Mouse (Mus musculus): ENCODE data around the gene Abracl. TPM values are rescaled to one million over a fixed set of nuclear protein-coding genes. Genes with fewer than 3 reads are reported as not detected.

Gene Abracl
- total and polyA plus RNA-seq, 3 experiments, result 13.9 to 27.0 (median 25.3) TPM

GRCm38 (mm10) chr10:18020443-18020842 is 2.6 kb downstream of the Abracl start:
- no peaks in the 10 kb centered on the region for H3K36me3 ChIP-seq (ENCODE audit: control insufficient read depth, insufficient read depth, low read length)
- no peak overlapping the region for H3K9ac ChIP-seq (ENCODE audit: low read depth, low read length)
- no peak for DNase-seq
- H3K4me3 ChIP-seq, result no peak overlapping the region
- no peak for TF ChIP-seq POLR2A (IDR thresholded peaks at IDR 0.05; ENCODE audit: insufficient read depth, low read depth, low read length)
- no peak for TF ChIP-seq EP300 (IDR thresholded peaks at IDR 0.05; ENCODE audit: insufficient read depth, low read depth, low read length)
- TF ChIP-seq CTCF (IDR thresholded peaks at IDR 0.05), result no peak
- H3K27me3 ChIP-seq (ENCODE audit: control insufficient read depth, insufficient read depth, low read length), result no peaks in the 10 kb centered on the region
- no peak overlapping the region for H3K27ac ChIP-seq
- intact Hi-C loops (cut with DNase I), result loop anchor here (5.0 to 10.0 kb wide), 2 partner anchors 73 to 286 kb away; partner anchors contain the start of gene Heca
- no peaks in the 10 kb centered on the region; the same call in 1 of the 2 replicates for H3K4me1 ChIP-seq (ENCODE audit: control insufficient read depth, insufficient read depth, low read length)
- H3K79me2 ChIP-seq (replicated peaks; ENCODE audit: control insufficient read depth, insufficient read depth, low read length), result 0 out of 2 replicates have a peak, but pooled peaks cover 1% of the 10 kb centered on the region
- WGBS, result 80% methylated on average over 7 of the region's 7 CpGs

- TF ChIP-seq EP300 (IDR thresholded peaks at IDR 0.05; ENCODE audit: insufficient read depth, low read depth, low read length) (no peak), POLR2A (IDR thresholded peaks at IDR 0.05; ENCODE audit: insufficient read depth, low read depth, low read length) (no peak), CTCF (IDR thresholded peaks at IDR 0.05) (no peak)
- DNase-seq, result no peak
- no peaks in the 10 kb centered on the region for H3K4me1 ChIP-seq (ENCODE audit: control insufficient read depth, insufficient read depth, low read length)
- no peak overlapping the region for H3K4me3 ChIP-seq
- no peaks in the 10 kb centered on the region for H3K27me3 ChIP-seq (ENCODE audit: control insufficient read depth, insufficient read depth, low read length)
- no peaks in the 10 kb centered on the region; the same call in 1 of the 2 replicates for H3K36me3 ChIP-seq (ENCODE audit: control insufficient read depth, insufficient read depth, low read length)
- no peak overlapping the region for H3K9ac ChIP-seq (ENCODE audit: low read depth, low read length)
- no peaks in the 10 kb centered on the region for H3K79me2 ChIP-seq (replicated peaks; ENCODE audit: control insufficient read depth, insufficient read depth, low read length)
- 91% methylated on average over 5 of the region's 5 CpGs for WGBS
- H3K27ac ChIP-seq, result no peak overlapping the region
- intact Hi-C loops (cut with DNase I), result no loop called here
Measured at GRCm38 (mm10) chr10:18011761-18012160, 11.3 kb downstream of the Abracl start.

GRCm38 (mm10) chr10:18009744-18010143 is 13.3 kb downstream of the Abracl start:
- H3K79me2 ChIP-seq (replicated peaks; ENCODE audit: control insufficient read depth, insufficient read depth, low read length), result no peaks in the 10 kb centered on the region
- intact Hi-C loops (cut with DNase I), result no loop called here
- no peak overlapping the region for H3K9ac ChIP-seq (ENCODE audit: low read depth, low read length)
- no peak overlapping the region for H3K27ac ChIP-seq
- DNase-seq, result no peak
- no peaks in the 10 kb centered on the region; the same call in 1 of the 2 replicates for H3K36me3 ChIP-seq (ENCODE audit: control insufficient read depth, insufficient read depth, low read length)
- H3K27me3 ChIP-seq (ENCODE audit: control insufficient read depth, insufficient read depth, low read length), result no peaks in the 10 kb centered on the region
- H3K4me1 ChIP-seq (ENCODE audit: control insufficient read depth, insufficient read depth, low read length), result no peaks in the 10 kb centered on the region
- no peak for TF ChIP-seq CTCF (IDR thresholded peaks at IDR 0.05)
- no peak for TF ChIP-seq EP300 (IDR thresholded peaks at IDR 0.05; ENCODE audit: insufficient read depth, low read depth, low read length)
- no peak for TF ChIP-seq POLR2A (IDR thresholded peaks at IDR 0.05; ENCODE audit: insufficient read depth, low read depth, low read length)
- H3K4me3 ChIP-seq, result no peak overlapping the region
- 83% methylated on average over 1 of the region's 1 CpGs for WGBS

GRCm38 (mm10) chr10:18008118-18008517 is 15.0 kb downstream of the Abracl start:
- Histone ChIP-seq H3K79me2 (replicated peaks; ENCODE audit: control insufficient read depth, insufficient read depth, low read length) (no peaks in the 10 kb centered on the region), H3K36me3 (ENCODE audit: control insufficient read depth, insufficient read depth, low read length) (no peaks in the 10 kb centered on the region), H3K27ac (no peak overlapping the region), H3K4me1 (ENCODE audit: control insufficient read depth, insufficient read depth, low read length) (no peaks in the 10 kb centered on the region), H3K9ac (ENCODE audit: low read depth, low read length) (no peak overlapping the region), H3K27me3 (ENCODE audit: control insufficient read depth, insufficient read depth, low read length) (no peaks in the 10 kb centered on the region), H3K4me3 (no peak overlapping the region)
- TF ChIP-seq EP300 (IDR thresholded peaks at IDR 0.05; ENCODE audit: insufficient read depth, low read depth, low read length) (no peak), POLR2A (IDR thresholded peaks at IDR 0.05; ENCODE audit: insufficient read depth, low read depth, low read length) (no peak), CTCF (IDR thresholded peaks at IDR 0.05) (no peak)
- intact Hi-C loops (cut with DNase I), result no loop called here
- no peak for DNase-seq

GRCm38 (mm10) chr10:18007243-18007642 is 15.8 kb downstream of the Abracl start:
- Histone ChIP-seq H3K79me2 (replicated peaks; ENCODE audit: control insufficient read depth, insufficient read depth, low read length) (no peaks in the 10 kb centered on the region), H3K9ac (ENCODE audit: low read depth, low read length) (no peak overlapping the region), H3K4me1 (ENCODE audit: control insufficient read depth, insufficient read depth, low read length) (no peaks in the 10 kb centered on the region), H3K27ac (peak overlapping the region; percentile 10; the same call in 1 of the 2 replicates), H3K27me3 (ENCODE audit: control insufficient read depth, insufficient read depth, low read length) (no peaks in the 10 kb centered on the region), H3K4me3 (no peak overlapping the region), H3K36me3 (ENCODE audit: control insufficient read depth, insufficient read depth, low read length) (no peaks in the 10 kb centered on the region)
- no peak for TF ChIP-seq CTCF (IDR thresholded peaks at IDR 0.05)
- no peak for TF ChIP-seq EP300 (IDR thresholded peaks at IDR 0.05; ENCODE audit: insufficient read depth, low read depth, low read length)
- TF ChIP-seq POLR2A (IDR thresholded peaks at IDR 0.05; ENCODE audit: insufficient read depth, low read depth, low read length), result no peak
- intact Hi-C loops (cut with DNase I), result no loop called here
- WGBS, result 89% methylated on average over 3 of the region's 3 CpGs
- no peak for DNase-seq

- Histone ChIP-seq H3K36me3 (ENCODE audit: control insufficient read depth, insufficient read depth, low read length) (no peaks in the 10 kb centered on the region), H3K4me1 (ENCODE audit: control insufficient read depth, insufficient read depth, low read length) (no peaks in the 10 kb centered on the region), H3K79me2 (replicated peaks; ENCODE audit: control insufficient read depth, insufficient read depth, low read length) (no peaks in the 10 kb centered on the region), H3K27me3 (ENCODE audit: control insufficient read depth, insufficient read depth, low read length) (no peaks in the 10 kb centered on the region), H3K4me3 (no peak overlapping the region), H3K27ac (no peak overlapping the region; the same call in 1 of the 2 replicates), H3K9ac (ENCODE audit: low read depth, low read length) (no peak overlapping the region)
- intact Hi-C loops (cut with DNase I), result no loop called here
- DNase-seq, result peak; percentile 47 to 71
- TF ChIP-seq EP300 (IDR thresholded peaks at IDR 0.05; ENCODE audit: insufficient read depth, low read depth, low read length) (0 out of 2 replicates have a peak, but pooled peaks have one; percentile 19), CTCF (IDR thresholded peaks at IDR 0.05) (no peak), POLR2A (IDR thresholded peaks at IDR 0.05; ENCODE audit: insufficient read depth, low read depth, low read length) (no peak)
- 63% methylated on average over 1 of the region's 1 CpGs for WGBS
Measured at GRCm38 (mm10) chr10:18006756-18007155, 16.3 kb downstream of the Abracl start.

Data from heart, adult 2 months (tissue).